Mouse (Mus musculus): ENCODE results near the gene Esx1. TPM values are rescaled to one million over a fixed set of nuclear protein-coding genes. Genes with fewer than 3 reads are reported as not detected.

Esx1 gene
- not detected in 2 replicates for total RNA-seq (2021)
- long read RNA-seq, experiment 1: 0 reads
- long read RNA-seq, experiment 2: 0 reads

GRCm38 (mm10) chrX:137121718-137122117 is at the start of gene Esx1:
Gene Esx1 (minus strand): TSS chrX:137122083.
- no peak for DNase-seq

GRCm38 (mm10) chrX:137170021-137170420 is 48.1 kb upstream of the Esx1 start:
- DNase-seq: no peak

- no peak for DNase-seq
Measured at GRCm38 (mm10) chrX:137167658-137168057, 45.8 kb upstream of the Esx1 start.

GRCm38 (mm10) chrX:137165621-137166020 is 43.7 kb upstream of the Esx1 start:
- DNase-seq: no peak

- no peak for DNase-seq
Measured at GRCm38 (mm10) chrX:137162700-137163099, 40.8 kb upstream of the Esx1 start.

GRCm38 (mm10) chrX:137160971-137161370 is 39.1 kb upstream of the Esx1 start:
- no peak for DNase-seq

- no peak for DNase-seq
Measured at GRCm38 (mm10) chrX:137149050-137149449, 27.2 kb upstream of the Esx1 start.

GRCm38 (mm10) chrX:137144674-137145073 is 22.8 kb upstream of the Esx1 start:
- DNase-seq: no peak

- no peak for DNase-seq
Measured at GRCm38 (mm10) chrX:137143726-137144125, 21.8 kb upstream of the Esx1 start.

- DNase-seq: no peak
Measured at GRCm38 (mm10) chrX:137142546-137142945, 20.7 kb upstream of the Esx1 start.

GRCm38 (mm10) chrX:137141669-137142068 is 19.8 kb upstream of the Esx1 start:
- peak; percentile 62 for DNase-seq

- DNase-seq: no peak
Measured at GRCm38 (mm10) chrX:137127542-137127941, 5.7 kb upstream of the Esx1 start.

GRCm38 (mm10) chrX:137119675-137120423 is 2.0 kb downstream of the Esx1 start:
- no peak for DNase-seq

GRCm38 (mm10) chrX:137118097-137118746 is 3.7 kb downstream of the Esx1 start:
- peak; percentile 33 for DNase-seq

- DNase-seq: no peak
Measured at GRCm38 (mm10) chrX:137106498-137106897, 15.4 kb downstream of the Esx1 start.

GRCm38 (mm10) chrX:137104531-137104930 is 17.4 kb downstream of the Esx1 start:
- DNase-seq: no peak

Other genes starting within 250 kb of the Esx1 start
- gene H2bfm, start 194.8 kb downstream of the Esx1 start, total RNA-seq (2021): not detected in 2 replicates
- gene Tmsb15b2, start 146.6 kb downstream of the Esx1 start, total RNA-seq (2021): 14.5 and 16.8 TPM in 2 replicates
- gene Tmsb15l, start 145.2 kb downstream of the Esx1 start, total RNA-seq (2021): 0.75 TPM in 1 of 2 replicates, not detected in the other
- gene Tmsb15b1, start 145.2 kb downstream of the Esx1 start, total RNA-seq (2021): 7.3 and 7.4 TPM in 2 replicates
- 10.5 and 13.3 TPM in 2 replicates for gene Zcchc18, start 128.9 kb downstream of the Esx1 start, total RNA-seq (2021)
- 6.8 and 8.4 TPM in 2 replicates for gene Slc25a53, start 83.8 kb downstream of the Esx1 start, total RNA-seq (2021)
- gene Fam199x, start 72.5 kb downstream of the Esx1 start, total RNA-seq (2021): 6.0 and 6.3 TPM in 2 replicates

Data from adrenal gland, postnatal 14 days (tissue).